Mouse (Mus musculus) central nervous system, embryonic 11.5 days (tissue): ENCODE measurements around the gene 4930539E08Rik. TPM values are rescaled to one million over a fixed set of nuclear protein-coding genes. Genes with fewer than 3 reads are reported as not detected.

Source experiments
- polyA plus RNA-seq: library from polyadenylated mRNA; depleted of rRNA; stranded (reverse); fragments of >200 nt; gene quantifications from 2 replicates; pipeline ENCODE4 v1.2.3, GENCODE M21; 2012; rRNA removed

4930539E08Rik gene
- 0.14 and 0.17 TPM in 2 replicates for polyA plus RNA-seq

DNA sequence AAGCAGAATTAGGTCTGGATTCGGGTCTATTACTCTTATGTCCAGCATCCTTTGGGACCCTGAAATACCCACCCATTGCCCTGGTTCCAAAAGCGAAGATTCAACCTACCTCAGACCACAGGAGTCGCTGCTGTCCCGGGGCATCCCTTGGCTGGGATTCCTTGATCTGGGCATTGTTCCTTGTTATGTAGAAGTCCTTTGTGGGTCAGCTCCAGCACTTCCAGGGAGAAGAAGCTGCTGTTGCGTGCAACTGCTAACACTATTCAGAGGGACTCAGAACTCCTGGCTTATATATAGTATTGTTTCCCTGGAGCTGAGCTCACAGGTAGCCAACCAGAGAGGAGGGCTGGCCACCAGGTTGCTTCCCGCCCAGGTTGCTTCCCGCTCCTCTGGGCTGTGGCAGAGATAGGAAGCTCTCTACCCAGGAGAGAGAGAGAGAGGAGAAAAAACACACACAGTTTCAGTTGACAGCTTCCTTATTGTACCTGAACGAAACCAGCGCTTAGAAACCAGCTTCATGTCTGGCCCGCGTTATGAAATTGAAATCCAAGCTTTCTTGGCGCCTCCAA lies at the start of gene 4930539E08Rik:
TSS of gene 4930539E08Rik (minus strand) at position 265 of the 569 bp plus-strand sequence.

DNA sequence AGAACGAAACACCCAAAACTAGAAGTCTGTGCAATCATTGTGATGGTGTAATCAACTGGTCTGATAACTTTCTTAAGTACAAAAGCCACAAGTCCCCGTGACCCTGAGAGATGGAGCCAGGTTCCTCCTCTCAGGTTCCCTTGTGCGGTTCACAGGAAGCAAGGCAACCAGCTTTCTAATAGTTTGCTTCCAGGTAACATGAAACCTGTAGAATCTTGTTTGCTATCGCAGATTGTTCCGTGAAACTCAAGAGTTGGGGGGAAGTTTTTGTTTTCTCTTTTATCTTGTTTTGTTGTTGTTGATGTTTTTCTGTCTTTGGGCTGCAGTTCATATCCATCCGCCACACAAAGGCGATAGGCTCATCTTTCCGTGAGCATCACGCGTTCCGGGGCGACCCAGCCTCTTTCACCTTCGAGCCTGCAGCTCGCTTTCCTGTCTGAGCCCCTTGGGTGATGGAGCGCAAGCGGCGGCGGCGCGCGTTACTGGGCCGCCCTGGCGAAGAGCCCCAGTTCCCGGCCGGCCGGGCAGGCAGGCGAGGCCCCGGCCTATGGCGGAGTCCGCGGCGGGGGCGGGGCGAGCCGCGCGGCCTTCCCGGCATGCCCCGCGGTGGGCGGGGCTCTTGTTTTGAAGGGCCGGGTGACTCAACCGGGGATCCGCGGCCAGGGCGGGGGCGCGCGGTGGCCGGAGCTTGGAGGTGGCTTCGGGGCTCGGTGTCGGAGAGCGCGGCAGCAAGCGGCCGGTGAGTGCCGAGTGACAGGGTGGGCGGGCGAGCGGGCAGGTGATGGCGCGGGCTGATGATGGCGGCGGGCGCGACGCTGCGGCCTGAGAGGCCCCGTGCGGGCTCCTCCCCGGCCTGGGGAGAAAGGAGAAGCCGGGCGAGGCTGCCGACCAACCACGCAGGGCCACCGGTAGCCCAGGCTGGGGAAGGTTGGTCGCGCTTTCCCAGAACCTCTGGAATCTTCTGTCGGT lies 37.0 kb upstream of the 4930539E08Rik start, which contains the start of gene Kctd20:
TSS of gene Kctd20 (plus strand) at position 120 of the 969 bp plus-strand sequence.

DNA sequence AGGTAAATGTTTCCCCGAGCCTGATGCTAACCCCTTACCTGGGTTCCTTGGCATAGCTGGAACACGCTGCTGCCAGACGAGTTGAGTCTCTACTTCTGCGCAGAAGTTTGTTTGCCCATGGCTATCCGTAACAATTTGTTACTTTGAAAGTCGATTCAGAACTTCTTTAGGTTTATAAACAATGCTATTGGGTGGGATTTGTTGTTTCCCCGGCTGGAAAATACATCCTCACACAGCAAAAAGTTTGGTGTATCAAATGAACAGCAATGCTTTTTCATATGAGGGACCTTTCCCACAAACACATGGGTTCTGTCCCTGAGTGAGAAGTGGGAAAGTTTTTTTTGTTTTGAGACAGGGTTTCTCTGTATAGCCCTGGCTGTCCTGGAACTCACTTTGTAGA lies 28.6 kb upstream of the 4930539E08Rik start, which contains the start of gene Pxt1:
TSS of gene Pxt1 (minus strand) at position 101 of the 400 bp plus-strand sequence.

DNA sequence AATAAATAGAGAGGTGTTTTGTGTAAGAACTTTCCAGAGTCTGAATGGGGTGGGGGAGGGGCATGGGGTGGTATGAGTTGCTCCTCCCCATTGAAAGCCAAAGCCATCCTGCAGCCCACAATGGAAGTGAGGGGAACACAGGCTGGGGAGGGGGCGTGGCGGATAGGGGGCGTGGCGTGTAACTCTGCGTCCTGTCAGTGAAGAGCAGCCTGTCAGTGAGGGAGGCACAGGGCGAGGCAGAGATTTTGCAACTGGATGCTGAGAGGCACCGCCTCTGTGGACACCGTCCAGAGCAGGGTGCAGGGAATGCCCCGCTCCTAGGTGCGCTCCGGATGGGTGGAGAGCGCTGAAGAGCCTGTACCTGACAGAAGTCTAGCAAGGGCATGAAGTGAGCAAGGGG lies 56.9 kb downstream of the 4930539E08Rik start, which contains the start of gene Pnpla1:
TSS of gene Pnpla1 (plus strand) at position 207 of the 400 bp plus-strand sequence.

Other genes with a start within 250 kb of the 4930539E08Rik start
- gene Slc26a8, start 225.1 kb downstream of the 4930539E08Rik start, polyA plus RNA-seq = 1.6 and 1.9 TPM in 2 replicates
- gene Mapk14, start 224.0 kb downstream of the 4930539E08Rik start, polyA plus RNA-seq = 56.1 and 75.3 TPM in 2 replicates
- gene AC170998.1, start 189.2 kb downstream of the 4930539E08Rik start, polyA plus RNA-seq = 0.64 and 0.91 TPM in 2 replicates
- gene Mapk13, start 146.0 kb downstream of the 4930539E08Rik start, polyA plus RNA-seq = 1.8 and 3.6 TPM in 2 replicates
- gene Brpf3, start 114.2 kb downstream of the 4930539E08Rik start, polyA plus RNA-seq = 59.1 and 59.8 TPM in 2 replicates
- gene Pnpla1, start 56.9 kb downstream of the 4930539E08Rik start, polyA plus RNA-seq = 0.01 and 0.05 TPM in 2 replicates
- gene Pxt1, start 28.5 kb upstream of the 4930539E08Rik start, polyA plus RNA-seq = 0.14 TPM in 1 of 2 replicates, not detected in the other
- gene Kctd20, start 36.6 kb upstream of the 4930539E08Rik start, polyA plus RNA-seq = 58.9 and 69.2 TPM in 2 replicates
- gene Stk38, start 92.7 kb upstream of the 4930539E08Rik start, polyA plus RNA-seq = 124 and 144 TPM in 2 replicates
- 538 and 581 TPM in 2 replicates for gene Srsf3, start 117.3 kb upstream of the 4930539E08Rik start, polyA plus RNA-seq
- 16.1 and 17.5 TPM in 2 replicates for gene Cdkn1a, start 175.7 kb upstream of the 4930539E08Rik start, polyA plus RNA-seq
- gene Rab44, start 198.8 kb upstream of the 4930539E08Rik start, polyA plus RNA-seq = 0.71 and 3.1 TPM in 2 replicates